Mouse (Mus musculus) liver, embryonic 14.5 days (tissue): ENCODE measurements around the gene Misp.

Experiments
- CTCF ChIP-seq: IDR thresholded peaks from 2 replicates; pipeline ENCODE4 v1.5.1; 2016; ENCODE audit warnings: antibody characterized with exemption, low read depth, control low read depth
- EP300 ChIP-seq: IDR thresholded peaks from 2 replicates; pipeline ENCODE4 v1.6.1; 2016; ENCODE audit warnings: antibody characterized with exemption, low read depth

DNA sequence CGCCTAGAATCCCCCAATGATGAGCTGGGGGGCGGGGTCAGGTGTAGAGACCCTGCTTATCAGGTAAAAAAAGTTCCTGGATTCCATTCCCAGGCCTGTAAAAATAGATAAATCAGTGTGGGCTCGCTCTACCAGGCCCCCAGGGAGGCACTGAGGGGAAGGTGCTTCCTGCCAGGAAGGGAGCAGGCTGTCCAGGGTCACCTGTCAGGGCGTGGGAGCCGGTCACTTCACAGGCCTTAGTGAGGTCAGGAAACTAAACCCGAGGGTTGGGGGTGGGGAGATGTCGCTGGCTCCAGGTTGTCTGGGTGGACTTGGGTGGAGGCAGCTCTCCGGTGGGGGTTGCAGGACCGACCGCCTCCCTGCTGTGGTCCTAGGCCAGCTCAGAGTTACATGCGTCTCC is 15.2 kb upstream of the Misp start:
- TF ChIP-seq CTCF = no peak
- TF ChIP-seq EP300 = no peak
